ENCODE assay signal across 8 mouse cellular contexts in the genomic region with DNA sequence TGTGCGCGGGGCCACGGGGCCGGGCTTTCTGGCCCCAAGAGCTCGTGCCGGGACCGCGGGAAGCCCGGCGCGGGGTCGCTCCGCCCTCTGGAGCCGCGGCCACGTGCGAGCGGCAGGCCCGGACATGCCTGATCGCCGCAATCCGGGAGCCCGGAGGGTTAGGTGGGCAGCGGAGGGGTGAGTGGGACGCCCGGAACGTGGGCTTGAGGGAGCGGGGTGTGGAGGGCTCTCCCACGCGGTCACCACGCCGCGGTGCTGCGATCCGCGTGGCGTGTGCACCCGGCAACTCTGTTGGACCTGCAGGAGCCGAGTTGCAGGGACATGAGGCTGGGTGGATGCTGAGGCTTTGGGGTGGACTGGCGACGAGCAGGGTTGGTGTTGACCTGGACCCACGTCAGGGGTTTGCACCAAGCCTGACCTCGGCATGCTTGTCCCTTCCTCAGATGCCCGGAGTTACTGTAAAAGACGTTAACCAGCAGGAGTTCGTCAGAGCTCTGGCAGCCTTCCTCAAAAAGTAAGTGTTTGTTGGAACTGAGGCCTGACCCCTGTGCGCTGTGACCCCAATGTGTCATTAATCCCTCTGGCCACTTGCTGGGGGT. TPM values are rescaled to one million over a fixed set of nuclear protein-coding genes. Genes with fewer than 3 reads are reported as not detected.
DNase-seq lines count a peak whose midpoint lies in the region; TF ChIP-seq lines count a peak whose summit lies in the region.

No protein-coding gene starts in this region.

- H3K4me1 ChIP-seq in embryonic fibroblast, embryonic 13.5 days (ENCODE audit: control insufficient read depth, insufficient read depth, low read length), result no peaks in the 10 kb centered on the region; the same call in 1 of the 2 replicates
- peaks cover 39% of the 10 kb centered on the region for H3K4me1 ChIP-seq in midbrain, embryonic 10.5 days

- DNase-seq in ovary, postnatal 10 days (ENCODE audit: low spot score), result peak; percentile 34
- no peak for DNase-seq in ovary, postnatal 14 days (ENCODE audit: low spot score)
- peak; percentile 49 for DNase-seq in kidney, adult 9 months
- no peak for DNase-seq in midbrain, embryonic 10.5 days (ENCODE audit: low spot score)
- DNase-seq in embryo, embryonic 10 days (ENCODE audit: low spot score), result no peak
- DNase-seq in left cerebral cortex, adult 11 months (ENCODE audit: low spot score), result no peak
- DNase-seq in cerebellum, adult 8-10 months, result no peak

- no peaks in the 10 kb centered on the region for H3K27me3 ChIP-seq in midbrain, embryonic 10.5 days (ENCODE audit: low read depth, poor library complexity, severe bottlenecking)

- no peak for TF ChIP-seq CTCF in embryonic fibroblast, embryonic 13.5 days (IDR thresholded peaks at IDR 0.05; ENCODE audit: borderline replicate concordance, insufficient read depth, low read length)

- under 1% methylated on average over 47 of the region's 47 CpGs for WGBS in midbrain, embryonic 10.5 days

- no peaks in the 10 kb centered on the region for H3K9me3 ChIP-seq in midbrain, embryonic 10.5 days (replicated peaks)

- TF ChIP-seq POLR2A in embryonic fibroblast, embryonic 13.5 days (IDR thresholded peaks at IDR 0.05; ENCODE audit: low read depth, low read length), result 0 out of 2 replicates have a peak, but pooled peaks have one; percentile 27

- H3K27ac ChIP-seq in embryonic fibroblast, embryonic 13.5 days (ENCODE audit: insufficient read depth, low read length), result peak overlapping the region; percentile 62
- H3K27ac ChIP-seq in midbrain, embryonic 10.5 days (replicated peaks), result peak overlapping the region; percentile 100

- H3K36me3 ChIP-seq in midbrain, embryonic 10.5 days, result peaks cover 46% of the 10 kb centered on the region

- H3K4me3 ChIP-seq in embryonic fibroblast, embryonic 13.5 days (ENCODE audit: insufficient read depth, low read length), result peak overlapping the region; percentile 76
- H3K4me3 ChIP-seq in midbrain, embryonic 10.5 days, result peak overlapping the region; percentile 99

RNA-seq across cellular contexts. Expression of a gene that starts 0.6 kb away (rescaled TPM):
- polyA plus RNA-seq in embryonic fibroblast, embryonic 13.5 days (2011; ENCODE audit: insufficient read length, low read depth, missing spikeins), result 1,421 and 1,560 TPM in 2 replicates
- 1,942 and 2,205 TPM in 2 replicates for polyA plus RNA-seq in midbrain, embryonic 10.5 days (2016; fragmentation: Nextera tagmentation; extraction: Ambion mirVana)

RNA-seq across cellular contexts. Expression of a gene that starts 12.4 kb away (rescaled TPM):
- polyA plus RNA-seq in embryonic fibroblast, embryonic 13.5 days (2011; ENCODE audit: insufficient read length, low read depth, missing spikeins), result not detected in 2 replicates
- polyA plus RNA-seq in midbrain, embryonic 10.5 days (2016; fragmentation: Nextera tagmentation; extraction: Ambion mirVana), result 0.15 and 0.23 TPM in 2 replicates

RNA-seq across cellular contexts. Expression of a gene that starts 14.9 kb away (rescaled TPM):
- not detected in 2 replicates for polyA plus RNA-seq in embryonic fibroblast, embryonic 13.5 days (2011; ENCODE audit: insufficient read length, low read depth, missing spikeins)
- polyA plus RNA-seq in midbrain, embryonic 10.5 days (2016; fragmentation: Nextera tagmentation; extraction: Ambion mirVana), result 0.14 TPM in 1 of 2 replicates, not detected in the other

RNA-seq across cellular contexts. Expression of a gene that starts 15.1 kb away (rescaled TPM):
- not detected in 2 replicates for polyA plus RNA-seq in embryonic fibroblast, embryonic 13.5 days (2011; ENCODE audit: insufficient read length, low read depth, missing spikeins)
- polyA plus RNA-seq in midbrain, embryonic 10.5 days (2016; fragmentation: Nextera tagmentation; extraction: Ambion mirVana), result not detected in 2 replicates

RNA-seq across cellular contexts. Expression of a gene that starts 17.9 kb away (rescaled TPM):
- polyA plus RNA-seq in embryonic fibroblast, embryonic 13.5 days (2011; ENCODE audit: insufficient read length, low read depth, missing spikeins), result 65.6 and 68.7 TPM in 2 replicates
- polyA plus RNA-seq in midbrain, embryonic 10.5 days (2016; fragmentation: Nextera tagmentation; extraction: Ambion mirVana), result 60.4 and 62.5 TPM in 2 replicates

Comparison
In these comparisons a context has a peak if more than half of its experiments do, and no peak if none do; other contexts are left out.
1. DNase-seq: peak in ovary, postnatal 10 days (single experiment) and kidney, adult 9 months (single experiment); none in ovary, postnatal 14 days (single experiment), midbrain, embryonic 10.5 days (single experiment), embryo, embryonic 10 days (single experiment), left cerebral cortex, adult 11 months (single experiment) and cerebellum, adult 8-10 months (single experiment).